Mouse (Mus musculus): ENCODE measurements around the gene Nol12.

DNA sequence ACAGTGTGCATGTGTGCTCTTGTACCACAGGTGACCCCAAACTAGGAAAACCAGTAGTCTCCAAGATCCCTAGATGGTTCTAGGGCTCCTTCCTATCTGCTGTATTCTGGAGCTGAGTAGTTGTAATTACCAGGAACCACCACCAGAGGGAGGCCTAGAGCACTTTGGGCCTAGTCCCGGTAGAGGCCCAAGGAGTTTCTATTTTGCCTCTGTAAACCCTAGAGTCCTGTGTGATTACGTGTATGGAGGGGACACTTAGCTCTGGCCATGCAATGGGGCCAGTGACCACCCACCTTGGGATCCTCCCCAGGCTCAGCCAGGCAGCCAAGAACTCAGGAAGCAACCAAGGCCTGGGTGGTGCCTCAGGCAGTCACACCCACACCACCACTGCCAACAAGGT lies 31.5 kb upstream of the Nol12 start:
- TF ChIP-seq EP300 (IDR thresholded peaks at IDR 0.05; ENCODE audit: insufficient read depth, low read depth, low read length) (peak; percentile 57; the same call in 1 of the 2 replicates), CTCF (IDR thresholded peaks at IDR 0.05) (peak; percentile 97), POLR2A (IDR thresholded peaks at IDR 0.05; ENCODE audit: insufficient read depth, low read depth, low read length) (no peak)

Measured in heart, adult 2 months (tissue).